Mouse (Mus musculus) forebrain, embryonic 11.5 days (tissue): ENCODE results near the gene Phykpl. TPM values are rescaled to one million over a fixed set of nuclear protein-coding genes. Genes with fewer than 3 reads are reported as not detected.
A peak's percentile ranks its signal among the peaks of the same experiment; 100 is the strongest.

Experiments used
- ATAC-seq: fragments of 200-750 bp; cut with Nextera tagmentation; replicated peaks from 2 replicates; pipeline ENCODE4 v1.8.0; 2017; ENCODE audit warnings: moderate TSS enrichment; ENCODE audit not compliant: low FRiP score
- DNase-seq: peaks from one replicate; pipeline ENCODE4 v3.0.0-alpha.2; 2017; ENCODE audit warnings: low spot score
- H3K27ac ChIP-seq: fragments of 300-500 bp; sonication (generic); 2 replicates; pipeline ENCODE4 v1.5.1; 2014; ENCODE audit warnings: low read depth, low read length
- H3K27me3 ChIP-seq: fragments of 300-500 bp; sonication (generic); 2 replicates; pipeline ENCODE4 v1.6.1; 2014; ENCODE audit warnings: mild to moderate bottlenecking, low read length, mixed read lengths; ENCODE audit not compliant: control insufficient read depth, insufficient read depth
- H3K36me3 ChIP-seq: fragments of 300-500 bp; sonication (generic); 2 replicates; pipeline ENCODE4 v1.6.1; 2014; ENCODE audit warnings: mild to moderate bottlenecking, low read length, moderate library complexity, mixed read lengths; ENCODE audit not compliant: control insufficient read depth, insufficient read depth
- H3K4me1 ChIP-seq: fragments of 300-500 bp; sonication (generic); replicated peaks from 2 replicates; pipeline ENCODE4 v1.6.1; 2014; ENCODE audit warnings: low read length, mixed read lengths; ENCODE audit not compliant: control insufficient read depth, insufficient read depth
- H3K4me2 ChIP-seq: fragments of 300-500 bp; sonication (generic); 2 replicates; pipeline ENCODE4 v1.6.1; 2014; ENCODE audit warnings: low read depth, mild to moderate bottlenecking, low read length, moderate library complexity, mixed read lengths; ENCODE audit not compliant: severe bottlenecking
- H3K4me3 ChIP-seq: fragments of 300-500 bp; sonication (generic); 2 replicates; pipeline ENCODE4 v1.5.1; 2014; ENCODE audit warnings: low read depth, low read length
- H3K9ac ChIP-seq: fragments of 300-500 bp; sonication (generic); 2 replicates; pipeline ENCODE4 v1.6.1; 2014; ENCODE audit warnings: low read length
- H3K9me3 ChIP-seq: fragments of 300-500 bp; sonication (generic); 2 replicates; pipeline ENCODE4 v1.6.1; 2016; ENCODE audit warnings: low read length, mixed read lengths; ENCODE audit not compliant: control insufficient read depth
- WGBS: fragments of 180-500 bp; shearing (Covaris S2); extraction: QIAGEN DNeasy Blood & Tissue Kit; methylation state at CpG from one replicate; pipeline ENCODE4 v1.1.7; 2014; 5-methylcytosine and 5-hydroxymethylcytosine counted together
- polyA plus RNA-seq: library from polyadenylated mRNA; unstranded; fragments of >200 nt; fragmentation: Nextera tagmentation; extraction: Ambion mirVana; gene quantifications from 2 replicates; pipeline ENCODE4 v1.2.1, GENCODE M21; 2014

Gene Phykpl
- polyA plus RNA-seq, 1 experiment from 2014 or later, result 16.7 TPM

GRCm38 (mm10) chr11:51636323-51636684, 51.7 kb downstream of the Phykpl start:
- ATAC-seq (peak; percentile 43; the same call in 1 of the 2 replicates), DNase-seq (peak; percentile 80)
- peaks cover 6% of the 10 kb centered on the region; the same call in 1 of the 2 replicates for H3K4me1 ChIP-seq
- H3K4me3 ChIP-seq, result peak overlapping the region; percentile 72
- H3K27me3 ChIP-seq, result no peaks in the 10 kb centered on the region
- 6% methylated on average over 6 of the region's 6 CpGs for WGBS
- no peaks in the 10 kb centered on the region for H3K36me3 ChIP-seq
- no peaks in the 10 kb centered on the region for H3K9me3 ChIP-seq
- peak overlapping the region; percentile 78 for H3K4me2 ChIP-seq
- peak overlapping the region; percentile 50 for H3K27ac ChIP-seq
- H3K9ac ChIP-seq, result peak overlapping the region; percentile 76

DNA sequence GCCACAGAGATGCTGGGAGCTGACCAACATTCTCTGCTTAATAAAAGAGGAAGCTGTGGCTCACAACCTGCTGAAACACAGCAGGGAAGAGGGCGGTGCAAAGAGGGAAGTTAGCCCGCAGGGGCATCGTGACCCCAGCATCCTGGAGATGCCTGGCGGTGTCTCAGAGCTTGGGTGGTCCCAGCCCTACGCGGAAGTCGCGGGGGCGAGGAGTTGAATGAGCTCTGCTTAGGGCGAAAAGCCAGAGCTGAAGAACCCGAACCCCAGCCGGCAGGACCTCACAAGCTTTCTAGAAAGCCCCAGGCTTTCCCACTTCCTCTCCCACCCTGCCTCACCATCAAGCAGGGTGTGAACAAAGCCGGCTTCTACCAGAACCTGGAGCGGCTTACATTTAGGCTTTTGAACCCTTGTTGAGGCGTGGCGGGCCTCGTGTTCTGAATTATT, 53.4 kb downstream of the Phykpl start:
- no peak overlapping the region for H3K27ac ChIP-seq
- ATAC-seq, result no peak
- no peak overlapping the region for H3K4me3 ChIP-seq
- peak overlapping the region; percentile 33; the same call in 1 of the 2 replicates for H3K9ac ChIP-seq
- WGBS, result 4% methylated on average over 17 of the region's 17 CpGs
- peaks cover 6% of the 10 kb centered on the region; the same call in 1 of the 2 replicates for H3K4me1 ChIP-seq
- H3K4me2 ChIP-seq, result peak overlapping the region; percentile 31
- H3K9me3 ChIP-seq, result no peaks in the 10 kb centered on the region
- DNase-seq, result peak; percentile 71
- H3K36me3 ChIP-seq, result no peaks in the 10 kb centered on the region
- no peaks in the 10 kb centered on the region for H3K27me3 ChIP-seq

DNA sequence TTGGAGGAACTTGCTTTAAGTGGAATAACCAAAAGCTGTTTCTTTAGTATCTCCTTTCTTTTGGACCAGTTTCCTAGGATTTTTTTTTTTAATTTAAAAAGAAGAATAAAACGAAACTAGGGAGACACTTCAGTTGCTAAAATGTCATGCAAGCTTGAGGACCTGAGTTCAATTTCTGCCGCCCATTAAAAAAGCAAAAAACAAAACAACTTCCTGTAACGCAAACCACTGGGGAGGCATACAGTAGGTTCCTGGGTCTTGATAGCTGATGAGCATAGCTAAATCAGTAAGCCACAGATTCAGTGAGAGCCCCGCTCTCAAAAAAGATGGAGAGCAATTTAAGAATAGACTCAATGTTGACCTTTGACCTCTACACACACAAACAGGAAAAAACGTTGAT, 53.9 kb downstream of the Phykpl start:
- 68% methylated on average over 5 of the region's 5 CpGs for WGBS
- H3K9ac ChIP-seq, result no peak overlapping the region
- H3K4me2 ChIP-seq, result peak overlapping the region; percentile 31; the same call in 1 of the 2 replicates
- no peak for DNase-seq
- no peaks in the 10 kb centered on the region for H3K27me3 ChIP-seq
- H3K4me1 ChIP-seq, result peaks cover 6% of the 10 kb centered on the region; the same call in 1 of the 2 replicates
- H3K4me3 ChIP-seq, result no peak overlapping the region
- H3K27ac ChIP-seq, result no peak overlapping the region
- no peaks in the 10 kb centered on the region for H3K36me3 ChIP-seq
- H3K9me3 ChIP-seq, result no peaks in the 10 kb centered on the region
- ATAC-seq, result no peak

DNA sequence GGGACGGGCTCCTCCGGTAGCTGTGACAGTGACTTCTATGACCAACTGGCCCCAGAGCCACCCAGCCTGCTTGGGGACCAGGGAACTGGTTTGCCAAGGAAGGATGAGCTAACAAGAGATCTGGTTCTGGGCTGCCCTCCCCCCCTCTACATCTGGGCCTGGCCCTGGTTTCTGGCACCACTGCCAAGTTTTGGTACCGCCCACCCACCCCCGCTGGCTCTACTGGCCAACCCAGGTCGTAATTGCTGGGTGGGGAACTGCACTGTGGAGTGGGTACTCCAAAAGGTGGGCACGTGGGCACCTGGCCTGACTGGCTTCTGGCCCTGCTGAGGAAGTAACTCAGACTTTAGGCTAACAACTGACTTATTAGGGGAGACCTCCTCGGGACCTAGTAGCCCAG, 56.2 kb downstream of the Phykpl start:
- Histone ChIP-seq H3K9me3 (no peaks in the 10 kb centered on the region), H3K4me2 (no peak overlapping the region), H3K4me3 (no peak overlapping the region), H3K9ac (no peak overlapping the region), H3K27me3 (no peaks in the 10 kb centered on the region), H3K36me3 (peaks cover 2% of the 10 kb centered on the region; the same call in 1 of the 2 replicates), H3K4me1 (peaks cover 6% of the 10 kb centered on the region; the same call in 1 of the 2 replicates), H3K27ac (no peak overlapping the region)
- no peak for DNase-seq
- WGBS, result 87% methylated on average over 7 of the region's 7 CpGs
- ATAC-seq, result no peak

DNA sequence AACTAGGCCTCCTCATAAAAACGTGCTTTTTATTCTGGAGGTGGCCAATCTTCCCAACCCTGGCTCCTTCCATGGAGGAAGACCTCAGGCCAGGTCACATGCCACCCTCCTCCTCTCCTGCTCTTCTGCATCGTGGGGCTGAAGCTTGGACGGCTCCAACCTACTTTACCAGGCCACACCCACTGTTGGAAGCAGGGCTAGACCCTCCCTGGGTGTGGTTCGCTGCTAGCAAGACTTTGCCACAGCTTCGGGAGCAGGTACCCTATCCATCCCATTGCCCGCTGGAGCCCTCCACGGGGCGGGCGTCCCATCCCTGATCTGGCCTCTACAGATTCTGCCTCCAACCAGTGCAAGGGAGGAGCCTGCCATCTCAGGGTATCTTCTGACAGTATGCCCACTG, 58.6 kb downstream of the Phykpl start:
- Histone ChIP-seq H3K36me3 (peaks cover 2% of the 10 kb centered on the region; the same call in 1 of the 2 replicates), H3K4me1 (no peaks in the 10 kb centered on the region; the same call in 1 of the 2 replicates), H3K27me3 (no peaks in the 10 kb centered on the region), H3K4me3 (no peak overlapping the region), H3K4me2 (no peak overlapping the region), H3K9ac (no peak overlapping the region), H3K9me3 (no peaks in the 10 kb centered on the region), H3K27ac (no peak overlapping the region)
- WGBS, result 81% methylated on average over 9 of the region's 9 CpGs
- no peak for DNase-seq
- ATAC-seq, result no peak

DNA sequence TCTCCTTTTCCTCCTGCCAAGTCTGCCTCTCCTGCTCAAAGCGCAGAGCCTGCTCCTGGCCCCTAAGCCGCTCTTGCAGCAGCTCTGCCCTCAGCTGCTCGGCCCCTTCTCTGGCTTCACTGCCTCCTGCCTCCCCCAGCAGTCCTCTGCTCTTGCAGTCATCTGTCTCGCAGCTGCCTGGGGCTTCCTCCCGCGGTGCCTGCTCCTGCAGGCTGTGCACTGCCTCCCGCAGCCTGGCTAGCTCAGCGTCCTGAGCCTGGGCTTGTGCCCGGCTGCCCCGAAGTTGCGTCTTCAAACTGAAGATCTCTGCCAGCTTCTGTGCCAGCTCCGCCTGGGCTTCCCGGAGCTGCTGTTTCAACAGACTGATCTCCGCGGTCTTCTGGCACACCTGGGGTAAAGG, 59.2 kb downstream of the Phykpl start:
- no peak overlapping the region for H3K27ac ChIP-seq
- no peaks in the 10 kb centered on the region for H3K9me3 ChIP-seq
- H3K4me3 ChIP-seq, result no peak overlapping the region
- H3K4me1 ChIP-seq, result peaks cover 3% of the 10 kb centered on the region; the same call in 1 of the 2 replicates
- H3K9ac ChIP-seq, result no peak overlapping the region
- no peak for ATAC-seq
- no peak for DNase-seq
- H3K4me2 ChIP-seq, result no peak overlapping the region
- WGBS, result 49% methylated on average over 15 of the region's 15 CpGs
- H3K27me3 ChIP-seq, result no peaks in the 10 kb centered on the region
- peaks cover 2% of the 10 kb centered on the region; the same call in 1 of the 2 replicates for H3K36me3 ChIP-seq

GRCm38 (mm10) chr11:51644217-51644616, 59.7 kb downstream of the Phykpl start:
- Histone ChIP-seq H3K4me3 (no peak overlapping the region), H3K36me3 (peaks cover 2% of the 10 kb centered on the region; the same call in 1 of the 2 replicates), H3K9ac (no peak overlapping the region), H3K4me1 (peaks cover 7% of the 10 kb centered on the region; the same call in 1 of the 2 replicates), H3K4me2 (no peak overlapping the region), H3K9me3 (no peaks in the 10 kb centered on the region), H3K27me3 (no peaks in the 10 kb centered on the region; the same call in 1 of the 2 replicates), H3K27ac (no peak overlapping the region)
- DNase-seq (no peak), ATAC-seq (no peak)
- 76% methylated on average over 16 of the region's 16 CpGs for WGBS

- 92% methylated on average over 13 of the region's 13 CpGs for WGBS
- ATAC-seq, result no peak
- Histone ChIP-seq H3K27ac (no peak overlapping the region), H3K4me3 (no peak overlapping the region), H3K27me3 (peaks cover 7% of the 10 kb centered on the region; the same call in 1 of the 2 replicates), H3K9ac (no peak overlapping the region), H3K4me2 (no peak overlapping the region), H3K36me3 (peaks cover 2% of the 10 kb centered on the region; the same call in 1 of the 2 replicates), H3K9me3 (no peaks in the 10 kb centered on the region), H3K4me1 (peaks cover 16% of the 10 kb centered on the region; the same call in 1 of the 2 replicates)
- DNase-seq, result no peak
These were observed 60.7 kb downstream of the Phykpl start for GRCm38 (mm10) chr11:51645293-51645692.

DNA sequence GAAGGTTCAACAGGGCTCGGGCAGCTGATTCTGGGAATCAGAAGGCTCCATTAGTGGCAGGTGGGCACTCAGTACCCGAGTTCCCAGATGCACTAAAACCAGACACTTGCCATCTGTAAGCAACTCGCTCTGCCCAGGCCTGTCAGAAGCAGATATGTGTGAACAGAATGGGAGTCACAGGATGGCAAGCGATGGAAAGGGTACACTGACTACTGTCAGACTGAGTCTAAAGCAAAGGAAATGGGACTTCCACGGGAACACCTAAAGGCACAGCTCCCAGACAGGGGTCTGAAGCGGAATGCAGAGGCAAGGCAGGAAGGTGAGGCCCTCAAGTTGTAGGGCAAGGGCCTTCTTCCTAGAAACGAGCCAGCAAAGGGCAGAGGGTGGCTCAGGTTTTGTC, 61.7 kb downstream of the Phykpl start:
- Histone ChIP-seq H3K9ac (no peak overlapping the region), H3K36me3 (peaks cover 2% of the 10 kb centered on the region; the same call in 1 of the 2 replicates), H3K4me1 (peaks cover 22% of the 10 kb centered on the region; the same call in 1 of the 2 replicates), H3K27me3 (peaks cover 7% of the 10 kb centered on the region; the same call in 1 of the 2 replicates), H3K27ac (no peak overlapping the region), H3K4me3 (no peak overlapping the region), H3K4me2 (no peak overlapping the region), H3K9me3 (no peaks in the 10 kb centered on the region)
- ATAC-seq, result no peak
- 82% methylated on average over 7 of the region's 7 CpGs for WGBS
- DNase-seq, result no peak
